Mouse (Mus musculus) granulocyte monocyte progenitor cell, adult 5-6 weeks (primary cell): ENCODE measurements around the gene Gm128. TPM values are rescaled to one million over a fixed set of nuclear protein-coding genes. Genes with fewer than 3 reads are reported as not detected.

Source experiments
- ATAC-seq: replicated peaks from 2 replicates; pipeline ENCODE4 v1.8.0; 2016; ENCODE audit warnings: mild to moderate bottlenecking, moderate TSS enrichment, inconsistent platforms; ENCODE audit not compliant: poor library complexity, severe bottlenecking
- total RNA-seq, 2 experiments: library from RNA; stranded (forward) in 1 of 2; stranded (reverse) in 1 of 2; fragments of 200-712, 200-1000 nt in 1 of 2; fragments of >200 nt in 1 of 2; fragmentation: Nextera tagmentation in 1 of 2; gene quantifications; 2 replicates each; pipeline ENCODE4 v1.2.3; 2014 to 2017

Gm128 gene
- total RNA-seq, 2 experiments from 2014 or later: 1.8 TPM; not detected in 1

- no peak for ATAC-seq
Measured at GRCm38 (mm10) chr3:95210585-95210984, 30.8 kb downstream of the Gm128 start.

GRCm38 (mm10) chr3:95208286-95208685, 33.1 kb downstream of the Gm128 start:
- no peak for ATAC-seq

- no peak for ATAC-seq
Measured at GRCm38 (mm10) chr3:95203880-95204279, 37.5 kb downstream of the Gm128 start.

- ATAC-seq: no peak
Measured at GRCm38 (mm10) chr3:95200562-95200961, 40.8 kb downstream of the Gm128 start.

GRCm38 (mm10) chr3:95200132-95200531, 41.3 kb downstream of the Gm128 start:
- ATAC-seq: no peak

- ATAC-seq: no peak
Measured at GRCm38 (mm10) chr3:95199101-95199500, 42.3 kb downstream of the Gm128 start.

GRCm38 (mm10) chr3:95195772-95196171, 45.6 kb downstream of the Gm128 start:
- ATAC-seq: no peak

- ATAC-seq: no peak
Measured at GRCm38 (mm10) chr3:95194721-95195135, 46.7 kb downstream of the Gm128 start.

Other genes starting within 250 kb of the Gm128 start
- 35.0 and 36.7 TPM in 2 replicates for gene Zfp687, start 226.2 kb downstream of the Gm128 start, total RNA-seq (2014; fragmentation: Nextera tagmentation)
- 18.4 and 20.6 TPM in 2 replicates for gene Zfp687, start 226.2 kb downstream of the Gm128 start, total RNA-seq (2017)
- gene Psmd4, start 199.0 kb downstream of the Gm128 start, total RNA-seq (2014; fragmentation: Nextera tagmentation): 112 and 128 TPM in 2 replicates
- gene Psmd4, start 199.0 kb downstream of the Gm128 start, total RNA-seq (2017): 196 and 226 TPM in 2 replicates
- 22.8 and 23.8 TPM in 2 replicates for gene Pip5k1a, start 134.7 kb downstream of the Gm128 start, total RNA-seq (2014; fragmentation: Nextera tagmentation)
- gene Pip5k1a, start 134.7 kb downstream of the Gm128 start, total RNA-seq (2017): 14.4 and 16.0 TPM in 2 replicates
- 54.8 and 58.1 TPM in 2 replicates for gene Vps72, start 130.6 kb downstream of the Gm128 start, total RNA-seq (2014; fragmentation: Nextera tagmentation)
- 50.0 and 62.4 TPM in 2 replicates for gene Vps72, start 130.6 kb downstream of the Gm128 start, total RNA-seq (2017)
- 9.4 and 13.9 TPM in 2 replicates for gene Tmod4, start 117.1 kb downstream of the Gm128 start, total RNA-seq (2014; fragmentation: Nextera tagmentation)
- not detected in 2 replicates for gene Tmod4, start 117.1 kb downstream of the Gm128 start, total RNA-seq (2017)
- 41.2 and 82.8 TPM in 2 replicates for gene Scnm1, start 107.6 kb downstream of the Gm128 start, total RNA-seq (2014; fragmentation: Nextera tagmentation)
- 53.1 and 64.1 TPM in 2 replicates for gene Scnm1, start 107.6 kb downstream of the Gm128 start, total RNA-seq (2017)
- 3.1 and 4.3 TPM in 2 replicates for gene Lysmd1, start 107.5 kb downstream of the Gm128 start, total RNA-seq (2014; fragmentation: Nextera tagmentation)
- gene Lysmd1, start 107.5 kb downstream of the Gm128 start, total RNA-seq (2017): 2.7 and 4.4 TPM in 2 replicates
- 30.5 and 40.2 TPM in 2 replicates for gene Tnfaip8l2, start 99.2 kb downstream of the Gm128 start, total RNA-seq (2014; fragmentation: Nextera tagmentation)
- 21.0 and 24.3 TPM in 2 replicates for gene Tnfaip8l2, start 99.2 kb downstream of the Gm128 start, total RNA-seq (2017)
- not detected in 2 replicates for gene Sema6c, start 81.1 kb downstream of the Gm128 start, total RNA-seq (2014; fragmentation: Nextera tagmentation)
- gene Sema6c, start 81.1 kb downstream of the Gm128 start, total RNA-seq (2017): not detected in 2 replicates
- gene Gabpb2, start 23.7 kb downstream of the Gm128 start, total RNA-seq (2014; fragmentation: Nextera tagmentation): 36.0 and 54.3 TPM in 2 replicates
- gene Gabpb2, start 23.7 kb downstream of the Gm128 start, total RNA-seq (2017): 39.8 and 43.6 TPM in 2 replicates
- gene Cdc42se1, start 12.9 kb downstream of the Gm128 start, total RNA-seq (2014; fragmentation: Nextera tagmentation): 93.6 and 99.1 TPM in 2 replicates
- 43.0 and 61.6 TPM in 2 replicates for gene Cdc42se1, start 12.9 kb downstream of the Gm128 start, total RNA-seq (2017)
- gene Mllt11, start 9.4 kb downstream of the Gm128 start, total RNA-seq (2014; fragmentation: Nextera tagmentation): 3.2 and 6.9 TPM in 2 replicates
- gene Mllt11, start 9.4 kb downstream of the Gm128 start, total RNA-seq (2017): 1.7 and 1.9 TPM in 2 replicates
- 0.88 TPM in 1 of 2 replicates, not detected in the other for gene Bnipl, start 9.6 kb upstream of the Gm128 start, total RNA-seq (2014; fragmentation: Nextera tagmentation)
- gene Bnipl, start 9.6 kb upstream of the Gm128 start, total RNA-seq (2017): not detected in 2 replicates
- gene Mindy1, start 39.7 kb upstream of the Gm128 start, total RNA-seq (2014; fragmentation: Nextera tagmentation): 26.9 and 56.5 TPM in 2 replicates
- 22.8 and 30.0 TPM in 2 replicates for gene Mindy1, start 39.7 kb upstream of the Gm128 start, total RNA-seq (2017)
- gene Prune1, start 40.5 kb upstream of the Gm128 start, total RNA-seq (2014; fragmentation: Nextera tagmentation): 17.8 and 25.4 TPM in 2 replicates
- 9.3 and 11.3 TPM in 2 replicates for gene Prune1, start 40.5 kb upstream of the Gm128 start, total RNA-seq (2017)
- gene Anxa9, start 65.6 kb upstream of the Gm128 start, total RNA-seq (2014; fragmentation: Nextera tagmentation): 15.5 and 18.0 TPM in 2 replicates
- gene Anxa9, start 65.6 kb upstream of the Gm128 start, total RNA-seq (2017): 5.0 and 5.4 TPM in 2 replicates
- 193 and 213 TPM in 2 replicates for gene Cers2, start 73.2 kb upstream of the Gm128 start, total RNA-seq (2014; fragmentation: Nextera tagmentation)
- gene Cers2, start 73.2 kb upstream of the Gm128 start, total RNA-seq (2017): 87.8 and 88.6 TPM in 2 replicates
- 40.6 and 43.4 TPM in 2 replicates for gene Setdb1, start 115.6 kb upstream of the Gm128 start, total RNA-seq (2014; fragmentation: Nextera tagmentation)
- gene Setdb1, start 115.6 kb upstream of the Gm128 start, total RNA-seq (2017): 28.9 and 32.8 TPM in 2 replicates
- gene 4930558C23Rik, start 161.2 kb upstream of the Gm128 start, total RNA-seq (2014; fragmentation: Nextera tagmentation): not detected in 2 replicates
- gene 4930558C23Rik, start 161.2 kb upstream of the Gm128 start, total RNA-seq (2017): not detected in 2 replicates
- 31.4 and 34.3 TPM in 2 replicates for gene Arnt, start 192.8 kb upstream of the Gm128 start, total RNA-seq (2014; fragmentation: Nextera tagmentation)
- 14.7 and 17.1 TPM in 2 replicates for gene Arnt, start 192.8 kb upstream of the Gm128 start, total RNA-seq (2017)